Mouse (Mus musculus): ENCODE results near the gene Olfr476.

DNA sequence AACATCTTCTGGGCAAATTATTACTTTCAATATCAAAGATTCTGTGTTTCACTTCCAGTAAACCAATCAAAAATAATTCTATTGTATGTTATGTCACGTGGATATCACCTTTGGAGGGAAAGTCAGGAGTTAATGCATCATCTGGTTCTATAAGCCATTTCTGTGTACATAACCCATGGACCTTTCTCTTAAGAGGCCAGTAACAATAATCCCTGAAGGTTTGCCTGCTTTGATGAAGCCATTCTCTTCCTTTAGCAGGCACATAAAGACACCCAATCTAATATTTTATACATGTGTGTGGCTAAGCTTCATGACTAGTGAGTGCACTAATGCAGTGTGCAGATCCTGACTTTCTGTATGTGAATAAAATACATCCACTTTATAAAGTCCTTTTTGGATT is at the start of gene Olfr476:
- no peak for TF ChIP-seq CTCF (IDR thresholded peaks at IDR 0.05; ENCODE audit: control insufficient read depth, insufficient read depth, low read length)
- no peak for TF ChIP-seq POLR2A (IDR thresholded peaks at IDR 0.05; ENCODE audit: borderline replicate concordance, control insufficient read depth, low read depth, low read length)

Measured in bone marrow, adult 2 months (tissue).